In the genomic region with DNA sequence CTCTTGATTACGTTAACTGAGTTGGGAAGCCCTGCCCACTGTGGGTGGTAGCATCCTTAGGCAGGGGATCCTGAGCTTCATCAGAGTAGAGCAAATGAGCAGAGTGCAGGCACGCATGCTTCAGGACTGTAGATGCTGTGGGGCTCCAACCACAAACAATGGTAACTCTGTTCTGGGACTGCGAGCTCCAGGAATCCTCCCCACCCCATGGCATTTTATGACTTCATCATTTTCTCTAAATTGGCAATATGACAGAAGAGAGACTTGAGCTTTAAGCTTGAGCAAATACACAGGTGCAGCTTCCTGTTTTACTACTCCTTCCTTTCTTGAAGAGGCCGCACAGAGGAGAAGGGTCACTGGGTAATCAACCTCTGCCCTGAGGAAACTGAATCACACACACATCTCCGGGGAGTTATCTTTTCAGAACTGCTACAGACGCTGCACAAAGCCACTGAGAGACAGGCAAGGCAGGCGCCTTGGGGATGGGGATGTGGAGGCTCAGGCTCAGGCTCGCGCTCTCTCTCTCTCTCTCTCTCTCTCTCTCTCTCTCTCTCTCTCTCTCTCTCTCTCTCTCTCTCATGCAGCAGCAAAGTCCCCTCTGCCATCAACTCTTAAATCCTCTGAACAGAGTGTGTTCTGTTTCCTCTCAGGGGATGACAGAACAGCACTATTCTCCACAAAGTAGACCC, we compare ENCODE assay signal across 10 mouse cellular contexts. TPM values are rescaled to one million over a fixed set of nuclear protein-coding genes. Genes with fewer than 3 reads are reported as not detected.
DNase-seq lines count a peak whose midpoint lies in the region; ATAC-seq lines count a peak whose summit lies in the region.
"Had no signal": no experiment of that assay in that cellular context is flagged by ENCODE, and none has a peak within 500 bp of the region (broad histone marks: within the 10 kb centered on the region; RNA-seq: fewer than 3 reads in every experiment).

No protein-coding gene starts in this region.

- WGBS in hindbrain, embryonic 11.5 days = 44% methylated on average over 9 of the region's 9 CpGs
- WGBS in hindbrain, embryonic 14.5 days = 49% methylated on average over 9 of the region's 9 CpGs

- H3K4me3 ChIP-seq in hindbrain, embryonic 11.5 days (ENCODE audit: low read depth, low read length) = no peak overlapping the region
- no peak overlapping the region for H3K4me3 ChIP-seq in hindbrain, embryonic 14.5 days (replicated peaks; ENCODE audit: low read length)
- H3K4me3 ChIP-seq: midbrain, embryonic 15.5 days had no signal

- no peaks in the 10 kb centered on the region for H3K36me3 ChIP-seq in hindbrain, embryonic 11.5 days (ENCODE audit: control insufficient read depth, insufficient read depth, low read length)
- H3K36me3 ChIP-seq in hindbrain, embryonic 14.5 days (replicated peaks; ENCODE audit: control insufficient read depth, insufficient read depth) = no peaks in the 10 kb centered on the region
- H3K36me3 ChIP-seq: midbrain, embryonic 15.5 days had no signal

- no peak overlapping the region for H3K4me2 ChIP-seq in hindbrain, embryonic 11.5 days (replicated peaks; ENCODE audit: low read depth, low read length)
- no peak overlapping the region for H3K4me2 ChIP-seq in hindbrain, embryonic 14.5 days (replicated peaks)
- H3K4me2 ChIP-seq: midbrain, embryonic 15.5 days had no signal

- no peak for ATAC-seq in hindbrain, embryonic 11.5 days (ENCODE audit: low FRiP score)
- no peak for ATAC-seq in hindbrain, embryonic 14.5 days (ENCODE audit: low FRiP score)
- 0 out of 2 replicates have a peak, but pooled peaks have one; percentile 23 for ATAC-seq in megakaryocyte progenitor cell, adult 5-6 weeks (replicated peaks; ENCODE audit: poor library complexity)
- ATAC-seq: midbrain, embryonic 15.5 days had no signal

- H3K4me1 ChIP-seq in hindbrain, embryonic 11.5 days (replicated peaks; ENCODE audit: control insufficient read depth, insufficient read depth, low read length) = no peaks in the 10 kb centered on the region
- peaks cover 8% of the 10 kb centered on the region for H3K4me1 ChIP-seq in hindbrain, embryonic 14.5 days (replicated peaks; ENCODE audit: control insufficient read depth, insufficient read depth, low read length)

- DNase-seq in hindbrain, embryonic 11.5 days (ENCODE audit: low spot score) = peak; percentile 22
- no peak for DNase-seq in hindbrain, embryonic 14.5 days (ENCODE audit: low spot score)
- peak; percentile 82 for DNase-seq in A20 (ENCODE audit: low read depth, low spot score)
- peak; percentile 55 for DNase-seq in embryo, embryonic 10.5 days (ENCODE audit: low spot score)
- no peak for DNase-seq in urinary bladder, adult 2 months (ENCODE audit: low spot score)
- no peak for DNase-seq in frontal cortex, postnatal 14 days (ENCODE audit: low spot score in 2 of 2)
- DNase-seq in heart, adult 11 months = no peak
- DNase-seq: layer of hippocampus, adult 9-11 months had no signal

- no peaks in the 10 kb centered on the region for H3K9me3 ChIP-seq in hindbrain, embryonic 11.5 days (ENCODE audit: control insufficient read depth, low read length)
- H3K9me3 ChIP-seq in hindbrain, embryonic 14.5 days (ENCODE audit: control insufficient read depth, low read length) = no peaks in the 10 kb centered on the region
- H3K9me3 ChIP-seq: midbrain, embryonic 15.5 days had no signal

- no peak overlapping the region for H3K27ac ChIP-seq in hindbrain, embryonic 11.5 days (ENCODE audit: low read depth, low read length)
- H3K27ac ChIP-seq in hindbrain, embryonic 14.5 days = no peak overlapping the region
- H3K27ac ChIP-seq: midbrain, embryonic 15.5 days had no signal

- H3K9ac ChIP-seq in hindbrain, embryonic 11.5 days (ENCODE audit: low read depth, low read length) = no peak overlapping the region
- no peak overlapping the region for H3K9ac ChIP-seq in hindbrain, embryonic 14.5 days
- H3K9ac ChIP-seq: midbrain, embryonic 15.5 days had no signal

- H3K27me3 ChIP-seq in hindbrain, embryonic 11.5 days (ENCODE audit: control insufficient read depth, insufficient read depth, low read length) = no peaks in the 10 kb centered on the region
- H3K27me3 ChIP-seq in hindbrain, embryonic 14.5 days (ENCODE audit: control insufficient read depth, insufficient read depth, low read length) = no peaks in the 10 kb centered on the region
- H3K27me3 ChIP-seq: midbrain, embryonic 15.5 days had no signal

RNA-seq across cellular contexts. Expression of a gene that starts 55.5 kb away (rescaled TPM):
- polyA plus RNA-seq in hindbrain, embryonic 11.5 days (2014; fragmentation: Nextera tagmentation; extraction: Ambion mirVana) = 17.4 and 26.5 TPM in 2 replicates
- 54.3 and 61.8 TPM in 2 replicates for polyA plus RNA-seq in hindbrain, embryonic 14.5 days (2014; fragmentation: Nextera tagmentation; extraction: Ambion mirVana)
- 7.2 and 7.5 TPM in 2 replicates for total RNA-seq in megakaryocyte progenitor cell, adult 5-6 weeks (2015)
- 21.7 and 26.0 TPM in 2 replicates for total RNA-seq in megakaryocyte progenitor cell, adult 5-6 weeks (2017)
- polyA plus RNA-seq in urinary bladder, adult 2 months (2012; rRNA removed) = 44.7 and 47.8 TPM in 2 replicates

Comparison
In these comparisons a context has a peak if more than half of its experiments do, and no peak if none do; other contexts are left out.
1. DNase-seq: peak in hindbrain, embryonic 11.5 days (single experiment), A20 (single experiment) and embryo, embryonic 10.5 days (single experiment); none in hindbrain, embryonic 14.5 days (single experiment), urinary bladder, adult 2 months (single experiment), frontal cortex, postnatal 14 days (0 of 2) and heart, adult 11 months (single experiment).